Mouse (Mus musculus) urinary bladder, adult 2 months (tissue): Measurements from ENCODE around the gene Ttc21a. TPM values are rescaled to one million over a fixed set of nuclear protein-coding genes. Genes with fewer than 3 reads are reported as not detected.

ENCODE experiments used
- DNase-seq: peaks from one replicate; pipeline ENCODE4 v3.0.0; 2022; ENCODE audit warnings: low spot score
- polyA plus RNA-seq: library from polyadenylated mRNA; depleted of rRNA; stranded (reverse); fragments of >200 nt; gene quantifications from 2 replicates; pipeline ENCODE4 v1.2.3, GENCODE M21; 2012

Gene Ttc21a
- polyA plus RNA-seq, 1 experiment = 1.4 TPM

DNA sequence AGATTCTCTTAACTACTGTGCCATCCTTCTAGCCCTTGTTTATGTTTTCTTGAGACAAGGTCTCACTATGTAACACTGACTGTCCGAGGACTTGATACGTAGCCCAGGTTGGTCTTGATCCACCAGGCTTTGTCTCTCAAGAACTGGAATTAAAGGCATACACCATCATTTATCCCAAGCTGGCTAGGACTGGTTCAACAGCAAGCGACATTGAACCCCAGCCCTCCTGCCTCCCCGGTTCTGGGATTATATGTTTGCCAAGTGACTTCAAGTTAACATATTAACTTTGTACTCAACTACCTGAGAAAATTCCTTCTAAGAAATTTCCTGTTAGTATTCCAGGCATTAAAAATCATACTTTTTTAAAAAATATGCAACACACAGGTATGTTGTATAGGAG, 37.9 kb downstream of the Ttc21a start:
- DNase-seq = no peak

DNA sequence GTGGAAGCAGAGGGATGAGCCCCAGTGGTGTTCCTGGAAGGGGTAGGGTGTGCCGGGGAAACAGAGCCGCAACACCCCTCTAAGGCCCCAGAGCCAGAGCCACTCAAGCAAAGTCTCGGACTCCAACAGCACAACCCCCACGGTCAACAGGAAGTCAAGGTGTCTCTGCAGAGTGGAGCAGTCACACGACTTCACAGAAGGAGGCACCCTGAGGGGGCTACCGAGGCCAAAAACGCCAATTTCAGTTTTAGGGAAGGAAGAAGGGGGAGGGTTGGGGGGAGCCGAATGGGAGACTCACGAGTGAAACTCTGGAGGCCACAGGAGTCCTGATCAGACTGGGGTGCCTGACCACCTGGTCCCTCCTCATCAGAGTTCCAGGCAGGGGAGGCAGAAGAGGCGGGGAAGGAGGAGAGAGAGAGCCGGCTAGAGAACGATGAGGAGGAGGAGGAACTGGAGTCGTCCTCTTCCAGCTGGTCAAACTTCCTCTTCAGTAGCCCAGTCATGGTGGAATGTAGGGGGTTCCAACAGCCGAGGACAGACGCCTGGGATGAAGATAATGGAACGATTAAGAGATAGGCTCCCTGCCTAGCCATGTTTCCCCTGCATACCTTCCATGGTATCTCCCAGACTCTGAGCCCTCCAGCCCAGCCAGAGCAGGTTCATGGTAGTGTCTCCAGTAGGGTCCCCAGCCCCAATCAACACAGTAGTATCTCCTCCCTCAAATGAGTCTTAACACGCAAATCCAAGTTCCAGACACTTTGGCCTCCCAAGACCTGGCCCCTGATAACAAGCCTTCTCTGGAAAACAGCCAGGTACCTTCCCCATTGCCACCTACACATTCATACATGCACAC, 39.5 kb downstream of the Ttc21a start:
- no peak for DNase-seq

DNA sequence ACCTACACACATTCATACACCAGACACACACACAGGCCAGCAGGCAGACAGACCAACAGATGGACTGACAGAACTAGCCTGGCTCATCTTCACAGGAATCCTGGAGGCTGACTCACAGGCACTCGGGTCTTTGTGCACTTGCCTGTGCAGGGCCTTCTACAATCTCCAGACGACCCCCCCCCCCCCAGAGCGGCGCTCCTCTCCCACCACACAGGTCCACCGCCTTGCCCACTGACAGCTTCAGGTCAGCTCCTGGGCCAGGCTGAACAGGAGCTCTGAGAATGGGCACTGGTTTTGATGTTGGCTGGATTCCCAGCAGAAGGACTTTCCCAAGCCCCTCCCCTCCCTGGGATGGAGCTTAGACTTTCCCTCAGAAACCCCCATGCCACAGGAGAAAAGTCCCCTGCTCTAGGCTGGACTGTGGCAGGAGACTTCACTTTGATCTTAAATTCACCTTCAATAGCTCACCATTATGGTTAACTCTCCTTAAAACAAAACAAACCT, 40.2 kb downstream of the Ttc21a start:
- no peak for DNase-seq

DNA sequence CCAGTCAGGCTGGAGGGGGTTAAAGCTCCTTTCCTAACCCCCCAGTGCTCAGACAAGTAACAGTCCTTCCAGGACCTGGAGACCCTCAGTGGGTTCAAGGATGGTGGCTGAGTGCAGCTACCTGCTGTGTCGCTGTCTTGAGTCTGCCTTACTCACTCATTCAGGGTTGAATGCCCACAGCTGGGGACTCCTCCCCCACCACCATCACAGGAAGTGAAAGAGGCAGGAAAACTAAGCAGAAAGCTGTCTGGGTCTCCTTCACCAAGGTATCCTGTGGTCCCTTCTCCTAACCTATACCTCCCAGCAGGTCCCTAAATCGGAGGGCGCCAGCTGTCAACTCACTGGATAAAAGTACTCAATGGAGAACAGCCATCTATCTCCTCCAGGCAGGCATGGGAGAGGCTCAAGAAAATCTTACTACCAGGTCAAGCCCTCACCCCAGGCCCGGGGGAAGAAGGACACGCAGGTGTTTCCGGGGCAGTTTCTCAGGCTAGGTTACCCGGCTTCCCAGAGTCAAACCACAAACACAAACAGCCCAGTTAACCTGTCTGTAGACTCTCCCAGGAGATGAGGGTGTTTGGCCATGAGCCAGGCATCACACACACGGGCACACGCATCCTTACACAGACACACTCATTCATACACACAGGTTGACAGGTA, 40.9 kb downstream of the Ttc21a start:
- DNase-seq = no peak

DNA sequence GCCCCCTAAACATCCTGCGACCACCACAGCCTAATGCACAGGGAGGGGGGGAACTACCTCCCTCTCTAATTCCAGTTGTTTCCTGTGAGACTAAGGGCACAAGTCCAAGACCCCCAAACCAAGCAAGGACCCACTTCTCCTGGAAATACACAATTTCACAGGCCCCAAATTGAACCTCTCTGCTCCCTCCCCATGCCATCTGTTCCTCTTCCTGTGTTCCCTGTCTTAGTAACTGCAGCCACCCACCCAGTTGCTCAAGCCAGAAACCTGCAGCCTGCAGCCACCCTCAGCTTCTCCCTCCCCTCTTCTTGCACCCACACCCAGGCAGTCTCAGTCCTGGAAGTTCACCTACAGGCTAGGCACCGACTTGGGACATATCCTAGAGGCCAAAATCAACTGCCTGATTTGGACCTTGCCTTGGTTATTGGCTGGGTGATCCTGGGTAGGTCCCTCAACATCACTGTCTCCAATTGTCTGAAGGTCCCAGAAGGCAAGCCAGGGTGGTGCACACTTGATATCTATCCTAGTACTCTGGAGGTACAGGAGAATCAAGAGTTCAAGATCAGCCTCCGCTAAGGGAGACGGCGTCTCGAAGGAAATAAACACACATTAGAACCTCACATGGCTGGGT, 41.5 kb downstream of the Ttc21a start:
- DNase-seq = no peak

DNA sequence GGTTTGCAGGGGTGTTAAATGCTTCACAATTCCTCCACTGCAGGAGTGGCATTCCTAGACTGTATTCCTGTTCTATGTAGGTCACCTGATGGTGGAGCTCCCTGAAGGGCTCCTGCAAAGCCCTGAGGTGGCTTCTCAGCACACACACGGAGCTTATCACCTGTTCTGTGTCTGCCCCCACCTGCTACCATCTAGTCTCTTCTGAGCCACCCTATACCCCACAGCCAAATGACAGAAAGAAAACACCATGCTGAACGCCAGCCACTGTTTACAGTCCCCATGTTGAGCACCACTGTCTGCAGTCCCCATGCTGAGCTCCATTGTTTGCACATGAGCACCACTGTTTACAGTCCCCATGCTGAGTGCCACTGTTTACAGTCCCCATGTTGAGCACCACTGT, 42.3 kb downstream of the Ttc21a start:
- DNase-seq = no peak

DNA sequence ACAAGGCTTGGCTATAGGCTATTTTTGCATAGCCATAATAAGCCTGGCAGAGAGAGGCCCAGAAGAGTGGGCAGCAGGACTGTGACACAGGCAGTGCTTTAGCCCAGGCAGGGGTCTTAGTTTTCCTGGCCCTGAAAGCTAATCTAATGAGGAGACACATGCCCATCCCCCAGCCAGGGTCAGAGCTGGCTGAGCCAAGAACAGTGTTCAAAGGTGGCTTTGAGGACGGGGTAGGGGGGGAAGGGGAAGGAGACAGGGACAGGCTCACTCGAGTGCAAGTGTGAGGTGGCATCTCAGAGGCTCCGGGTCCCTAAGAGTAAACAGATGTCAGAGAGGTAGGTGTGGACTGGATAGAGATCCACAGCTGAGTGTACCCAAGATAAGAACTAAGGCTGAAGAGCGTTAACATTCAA, 43.4 kb downstream of the Ttc21a start:
- DNase-seq = no peak

DNA sequence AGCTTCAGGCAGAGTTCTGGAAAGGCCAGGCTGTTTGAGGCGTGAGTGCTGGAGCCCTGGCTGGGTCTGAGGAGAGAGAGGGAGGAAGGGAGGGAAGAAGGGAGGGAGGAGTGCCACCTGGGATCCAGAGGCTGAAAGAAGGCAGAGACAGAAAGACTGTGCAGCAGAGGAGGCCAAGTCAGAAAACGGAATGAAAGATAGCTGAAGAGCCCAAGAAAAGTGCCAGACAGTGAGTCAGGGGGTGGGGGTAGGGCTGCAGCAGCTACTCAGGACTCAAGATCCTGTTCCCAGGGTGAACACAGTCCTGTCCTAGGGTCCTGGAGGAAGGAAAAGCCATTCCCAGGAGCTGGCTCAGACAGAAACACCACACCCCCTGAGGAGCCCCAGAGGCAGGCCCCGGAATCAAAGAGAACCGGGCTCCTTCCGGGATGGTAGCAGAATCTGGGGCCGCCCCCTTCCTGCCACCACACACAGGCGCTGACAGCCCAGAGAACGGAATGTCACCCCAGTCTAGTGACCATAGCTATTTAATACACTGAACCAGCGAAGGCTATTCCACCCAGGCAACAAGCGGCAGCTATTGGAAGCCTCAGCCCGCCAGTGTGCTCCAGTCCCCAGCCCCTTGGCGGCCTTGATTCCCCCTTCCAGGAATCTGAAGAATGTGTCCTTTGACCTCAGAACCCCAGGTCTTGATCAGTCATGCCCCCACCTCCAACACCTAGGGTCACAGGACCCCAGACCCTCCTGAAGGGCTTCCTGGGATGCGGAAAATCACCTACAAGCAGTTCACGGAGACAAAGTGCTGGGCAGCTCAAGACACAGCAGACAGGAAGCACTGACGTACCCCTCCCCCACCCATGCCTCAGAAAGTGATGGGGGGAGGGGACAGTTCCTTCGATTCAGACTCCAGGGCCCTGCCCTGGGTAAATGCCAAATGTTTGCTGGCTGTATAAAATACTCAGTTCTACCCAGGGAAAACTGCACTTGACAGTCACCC, 44.1 kb downstream of the Ttc21a start:
- DNase-seq = peak; percentile 55

DNA sequence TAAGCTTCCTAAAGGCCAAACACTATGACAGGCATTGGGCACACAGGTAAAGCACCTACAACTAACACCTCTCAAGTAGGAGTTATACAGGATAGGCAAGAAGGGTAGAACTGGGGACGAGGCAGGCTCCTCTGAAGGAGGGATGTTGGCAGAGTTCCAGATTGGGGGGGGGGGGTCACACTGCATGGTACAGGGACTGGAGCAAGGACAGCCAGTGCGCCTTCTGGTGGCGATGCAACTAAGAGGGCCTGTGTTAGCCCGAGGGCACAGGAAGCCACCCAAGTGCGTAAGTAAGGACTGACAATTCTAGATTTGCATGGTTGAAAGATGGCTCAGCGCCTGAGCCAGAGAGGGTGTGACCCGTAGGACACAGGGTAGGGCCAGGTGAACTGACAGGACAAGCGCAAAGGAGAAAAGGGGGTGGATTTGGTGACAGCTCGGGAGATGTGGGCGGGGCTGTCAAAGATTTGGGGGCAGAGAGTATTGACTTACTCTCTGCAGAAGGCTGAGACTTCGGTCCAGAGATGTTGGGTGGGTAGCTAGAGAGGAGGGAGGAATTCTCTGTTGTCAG, 44.9 kb downstream of the Ttc21a start:
- no peak for DNase-seq

DNA sequence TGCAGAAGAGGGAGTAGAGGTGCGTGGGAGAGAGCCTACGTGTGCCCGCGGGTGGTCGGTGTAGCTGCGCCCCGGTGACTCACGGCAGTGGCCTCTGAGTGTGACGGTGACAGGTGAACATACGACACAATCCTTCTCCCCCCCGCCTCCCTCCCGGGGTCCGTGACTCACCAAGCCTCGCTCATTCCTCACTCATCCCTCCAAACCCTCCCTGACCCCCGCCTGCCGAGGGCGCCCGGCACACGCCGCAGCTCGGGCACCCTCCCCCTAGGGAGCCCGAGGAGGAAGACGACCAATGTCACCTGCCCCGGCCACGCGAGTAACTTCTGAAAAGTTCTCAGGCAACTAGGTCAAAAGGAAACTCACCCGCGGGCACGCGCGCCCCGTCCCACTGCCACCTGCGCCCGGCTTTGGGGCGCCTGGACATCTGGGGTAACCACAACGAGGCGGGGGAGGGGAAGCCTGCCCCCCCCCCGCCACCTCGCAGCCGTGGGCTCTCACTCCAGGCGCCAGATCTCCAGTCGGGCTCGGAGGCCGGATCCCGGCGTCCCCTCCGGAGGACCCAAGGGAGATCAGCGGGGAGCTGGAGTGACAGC, 45.6 kb downstream of the Ttc21a start:
- DNase-seq = peak; percentile 74

DNA sequence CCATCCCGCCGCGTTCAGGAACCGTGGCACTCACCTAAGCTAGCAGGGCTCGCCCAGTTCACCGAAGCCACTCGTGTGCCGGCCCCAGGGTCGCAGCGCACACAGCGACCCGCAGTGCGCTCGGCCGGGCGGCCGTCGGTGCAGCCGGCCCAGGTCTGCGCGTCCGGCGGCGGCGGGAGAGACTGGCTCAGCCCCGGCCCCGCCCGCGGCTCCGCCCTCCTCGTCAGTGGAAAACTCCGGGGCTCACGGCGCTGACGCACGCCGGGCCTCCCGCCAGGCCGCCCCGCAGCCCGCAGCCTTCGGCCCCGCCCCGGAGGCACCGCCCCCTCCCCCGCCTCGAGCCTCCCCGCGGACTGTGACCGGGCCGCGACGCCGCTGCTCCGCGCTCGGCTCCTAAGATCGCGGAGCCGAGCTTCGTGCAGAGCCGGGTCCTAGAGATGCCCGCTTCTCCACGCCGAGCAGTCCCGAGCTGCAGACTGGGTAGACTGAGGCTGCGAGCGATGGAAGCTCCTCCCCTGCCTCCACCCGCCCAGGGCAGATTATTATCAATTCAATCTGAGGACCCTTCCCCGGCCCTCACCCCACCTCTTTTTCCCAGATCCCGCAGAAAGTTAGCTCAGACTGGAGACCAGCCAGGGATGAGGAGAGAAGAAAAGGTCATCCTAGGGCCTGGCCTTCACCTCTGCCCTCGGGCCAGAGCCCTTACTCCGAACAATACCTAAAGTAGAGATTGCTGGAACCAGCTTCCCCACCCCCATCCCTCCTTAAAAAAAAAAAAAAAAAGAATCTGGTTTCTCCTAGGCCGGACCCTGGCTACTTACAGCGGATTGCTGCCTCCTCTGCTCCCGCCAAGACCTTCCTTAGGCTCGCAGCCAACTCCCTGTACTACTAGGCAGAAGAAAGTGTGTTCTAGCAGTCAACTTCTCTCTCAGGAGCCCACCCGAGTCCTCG, 46.5 kb downstream of the Ttc21a start:
- peak; percentile 91 for DNase-seq

DNA sequence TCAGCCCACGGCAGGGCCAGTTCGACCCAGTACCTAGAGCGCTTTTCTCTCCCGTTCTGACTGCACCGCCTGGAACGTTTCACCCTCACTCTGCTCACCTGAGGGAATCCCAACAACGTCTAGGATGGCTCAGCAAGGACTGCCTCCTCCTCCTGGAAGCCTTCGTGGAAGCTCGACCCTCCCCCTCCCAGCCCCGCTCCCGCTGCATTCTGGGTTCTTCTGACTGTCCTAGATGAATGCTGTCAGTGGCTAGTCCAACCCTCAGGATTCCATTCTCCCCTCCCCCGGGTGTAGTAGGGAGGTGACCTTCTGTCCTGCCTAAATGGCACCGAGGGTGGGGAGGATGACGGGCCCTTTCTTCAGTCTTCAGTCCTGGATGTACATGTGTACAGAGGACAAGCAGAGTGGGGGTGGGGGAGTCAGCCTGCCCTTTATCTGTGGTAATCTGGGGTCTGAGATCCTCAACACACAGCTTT, 47.2 kb downstream of the Ttc21a start, which contains the start of gene Csrnp1:
Csrnp1 (minus strand) TSS at position 123 of the 476 bp plus-strand sequence.
- peak; percentile 24 for DNase-seq

DNA sequence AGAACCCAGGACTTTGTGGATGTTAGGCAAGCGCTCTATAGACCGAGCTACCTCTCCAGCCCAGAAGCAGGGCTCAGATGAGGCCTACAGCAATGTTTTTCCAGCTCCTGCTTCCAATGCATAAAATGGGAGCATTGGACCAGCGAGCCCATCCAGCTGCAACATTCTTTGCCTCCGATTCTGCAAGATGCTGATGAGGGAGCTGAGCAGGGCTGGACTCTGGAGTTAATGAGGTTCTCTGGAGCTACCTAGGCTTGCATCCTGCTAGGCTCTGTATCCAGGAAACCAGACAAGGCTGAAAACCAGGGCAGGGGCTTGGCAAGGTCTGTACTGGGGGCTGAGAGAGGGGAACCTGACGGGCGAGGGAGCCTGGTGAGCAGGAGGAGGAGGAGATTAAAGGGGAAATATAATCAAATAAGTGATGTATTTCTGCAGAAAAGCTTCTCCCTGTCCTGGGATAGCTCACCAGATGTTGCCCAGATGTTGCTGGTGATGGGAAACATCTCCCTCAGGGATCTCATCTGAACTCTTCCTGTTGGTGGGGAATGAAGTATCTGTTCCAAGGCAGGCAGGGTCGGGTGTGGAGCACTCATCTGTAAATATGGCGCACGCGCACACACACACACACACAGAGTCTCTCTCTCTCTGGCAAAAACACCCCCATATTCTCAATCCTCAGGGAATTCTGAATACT, 48.6 kb downstream of the Ttc21a start:
- DNase-seq = no peak

DNA sequence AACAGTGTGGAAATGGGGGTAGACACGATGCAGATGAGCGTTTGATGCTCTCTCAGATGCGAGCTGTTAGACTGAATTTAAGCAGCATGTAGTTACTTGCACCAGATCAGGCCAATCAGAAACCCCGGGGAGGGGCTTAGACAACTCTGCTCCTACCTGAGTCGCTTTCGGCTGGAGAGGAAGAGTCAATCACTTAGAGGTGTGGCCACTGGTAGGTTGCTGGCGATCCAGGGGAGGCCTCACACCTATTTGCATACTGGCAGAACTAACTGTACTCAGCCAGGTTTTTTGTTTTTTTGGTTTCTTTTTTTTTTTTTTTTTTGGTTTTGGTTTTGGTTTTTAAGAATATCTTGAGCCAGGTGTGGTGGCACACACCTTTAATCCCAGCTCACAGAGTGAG, 50.9 kb downstream of the Ttc21a start:
- DNase-seq = no peak

DNA sequence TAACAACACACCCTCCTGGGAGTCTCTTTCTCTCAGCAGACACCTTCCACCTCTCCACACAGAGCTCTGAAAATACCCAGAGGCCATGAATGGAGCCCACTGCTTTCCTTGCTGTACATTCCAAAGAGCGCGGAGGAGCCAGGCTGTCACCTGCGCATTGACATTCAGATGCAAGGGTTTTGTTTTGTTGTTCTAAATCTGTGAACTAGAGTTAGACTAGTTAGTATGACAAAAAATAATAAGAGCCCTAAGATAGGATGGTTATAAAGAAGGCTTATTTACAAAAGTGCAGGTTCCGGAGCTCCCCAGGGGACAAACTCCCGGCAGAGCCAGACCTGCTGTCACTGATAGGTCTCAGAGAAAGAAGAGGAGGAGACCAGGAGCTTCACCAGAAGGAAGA, 53.9 kb downstream of the Ttc21a start:
- no peak for DNase-seq

DNA sequence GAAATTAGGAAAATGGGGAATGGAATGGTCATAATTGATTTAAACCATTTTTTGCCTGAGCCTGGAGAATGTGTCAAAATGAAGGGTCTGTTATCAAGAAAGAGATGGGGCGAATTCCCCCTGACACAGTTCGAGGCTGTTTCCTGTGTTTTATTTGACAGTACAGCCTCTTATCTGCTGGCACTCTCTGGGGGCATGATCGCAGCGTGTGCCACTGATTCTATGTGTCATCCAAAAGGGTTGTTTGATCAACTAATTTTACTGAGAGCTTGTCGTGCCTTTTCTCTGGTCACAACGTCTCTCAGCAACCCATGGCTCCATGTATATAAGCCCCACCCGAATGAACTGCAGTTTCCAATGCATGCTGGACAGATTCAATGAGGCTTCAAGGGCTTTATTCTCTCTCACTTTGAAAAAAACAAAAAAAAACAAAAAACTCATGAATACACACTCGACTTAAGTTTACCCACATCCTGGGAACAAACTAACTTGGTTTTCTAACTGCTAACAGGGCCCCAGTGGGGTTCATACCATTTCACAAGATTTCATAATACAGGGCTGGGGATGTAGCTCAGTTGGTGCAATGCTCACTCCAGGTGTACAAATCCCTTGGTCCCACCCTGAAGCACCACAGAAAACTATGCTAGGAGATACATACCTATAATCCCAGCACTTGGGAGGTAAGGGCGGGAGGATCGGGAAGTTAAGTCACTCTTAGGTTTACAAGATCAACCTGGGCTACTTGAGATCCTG, 55.9 kb downstream of the Ttc21a start:
- no peak for DNase-seq

DNA sequence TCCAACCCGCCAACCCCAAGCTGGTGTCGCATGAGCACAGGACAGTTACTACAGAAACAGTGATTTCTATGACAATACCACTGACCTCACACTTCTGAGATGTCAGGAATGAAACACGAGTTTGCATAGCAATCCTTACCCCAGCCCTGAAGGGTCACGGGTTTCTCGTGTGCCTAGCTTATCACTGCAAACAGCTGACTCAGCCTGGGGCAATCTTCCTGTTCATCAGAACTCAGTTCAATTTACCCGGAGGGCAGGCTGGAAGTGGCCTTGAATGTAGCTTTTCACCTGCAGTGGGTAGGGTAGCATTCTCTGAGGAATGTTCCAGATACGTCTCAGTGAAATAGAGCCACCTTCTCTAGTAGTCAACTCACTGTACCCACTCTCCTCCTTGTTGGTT, 56.8 kb downstream of the Ttc21a start:
- no peak for DNase-seq

DNA sequence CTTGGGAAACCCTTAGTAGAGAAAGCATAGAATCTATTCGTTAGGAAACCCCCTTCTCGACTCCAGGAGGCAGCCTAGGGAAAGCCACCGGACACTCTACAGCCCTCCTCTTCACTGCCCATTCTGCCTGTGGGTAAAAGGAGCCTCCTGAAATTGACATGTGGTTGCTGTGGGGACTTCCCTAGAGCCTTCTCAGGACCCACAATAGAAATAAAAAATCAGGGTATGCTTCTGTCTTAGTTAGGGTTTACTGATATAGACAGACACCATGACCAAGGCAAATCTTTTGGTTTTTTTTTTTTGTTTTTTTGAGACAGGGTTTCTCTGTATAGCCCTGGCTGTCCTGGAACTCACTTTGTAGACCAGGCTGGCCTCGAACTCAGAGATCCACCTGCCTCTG, 58.7 kb downstream of the Ttc21a start:
- no peak for DNase-seq
